In genomic region chr1:146495386-146495785, GRCm38 (mm10) we compare ENCODE assay signal across 7 mouse cellular contexts. TPM values are rescaled to one million over a fixed set of nuclear protein-coding genes. Genes with fewer than 3 reads are reported as not detected.
DNase-seq lines count a peak whose midpoint lies in the region; ATAC-seq lines count a peak whose summit lies in the region.

No protein-coding gene starts in this region.

- WGBS in neural tube, embryonic 11.5 days = 5% methylated on average over 3 of the region's 3 CpGs
- 7% methylated on average over 3 of the region's 3 CpGs for WGBS in forebrain, embryonic 11.5 days
- 5% methylated on average over 3 of the region's 3 CpGs for WGBS in limb, embryonic 13.5 days

- H3K36me3 ChIP-seq in neural tube, embryonic 11.5 days (ENCODE audit: control insufficient read depth, insufficient read depth, low read length) = no peaks in the 10 kb centered on the region
- no peaks in the 10 kb centered on the region for H3K36me3 ChIP-seq in forebrain, embryonic 11.5 days (ENCODE audit: control insufficient read depth, insufficient read depth, low read length)
- no peaks in the 10 kb centered on the region for H3K36me3 ChIP-seq in limb, embryonic 13.5 days

- no peak overlapping the region for H3K9ac ChIP-seq in neural tube, embryonic 11.5 days (ENCODE audit: low read length)
- H3K9ac ChIP-seq in forebrain, embryonic 11.5 days (ENCODE audit: low read length) = peak overlapping the region; percentile 53
- H3K9ac ChIP-seq in limb, embryonic 13.5 days = no peak overlapping the region

- ATAC-seq in neural tube, embryonic 11.5 days (ENCODE audit: insufficient read depth, low FRiP score, low TSS enrichment) = no peak
- ATAC-seq in forebrain, embryonic 11.5 days (replicated peaks; ENCODE audit: low FRiP score) = no peak
- ATAC-seq in limb, embryonic 13.5 days (ENCODE audit: low FRiP score, low read depth) = no peak

- no peaks in the 10 kb centered on the region for H3K9me3 ChIP-seq in neural tube, embryonic 11.5 days (ENCODE audit: control insufficient read depth, low read length)
- H3K9me3 ChIP-seq in forebrain, embryonic 11.5 days (ENCODE audit: control insufficient read depth, low read length) = no peaks in the 10 kb centered on the region
- H3K9me3 ChIP-seq in limb, embryonic 13.5 days = no peaks in the 10 kb centered on the region

- DNase-seq in neural tube, embryonic 11.5 days (ENCODE audit: low spot score) = no peak
- no peak for DNase-seq in neural tube, embryonic 10.5 days (ENCODE audit: extremely low spot score, low spot score)
- DNase-seq in forebrain, embryonic 11.5 days (ENCODE audit: low spot score) = no peak
- DNase-seq in telencephalon, adult 2 months (ENCODE audit: low read depth, low spot score) = peak; percentile 67
- DNase-seq in urinary bladder, adult 2 months (ENCODE audit: low spot score) = no peak
- no peak for DNase-seq in kidney, postnatal 36 days

- H3K4me1 ChIP-seq in neural tube, embryonic 11.5 days (ENCODE audit: control insufficient read depth, insufficient read depth, low read length) = no peaks in the 10 kb centered on the region
- no peaks in the 10 kb centered on the region for H3K4me1 ChIP-seq in forebrain, embryonic 11.5 days (replicated peaks; ENCODE audit: control insufficient read depth, insufficient read depth, low read length)
- H3K4me1 ChIP-seq in limb, embryonic 13.5 days = no peaks in the 10 kb centered on the region; the same call in 1 of the 2 replicates

- H3K4me3 ChIP-seq in neural tube, embryonic 11.5 days (ENCODE audit: low read depth, low read length) = no peak overlapping the region
- peak overlapping the region; percentile 33 for H3K4me3 ChIP-seq in forebrain, embryonic 11.5 days (ENCODE audit: low read depth, low read length)
- peak overlapping the region; percentile 29 for H3K4me3 ChIP-seq in limb, embryonic 13.5 days

- H3K4me2 ChIP-seq in neural tube, embryonic 11.5 days (ENCODE audit: low read depth) = peak overlapping the region; percentile 55
- peak overlapping the region; percentile 63 for H3K4me2 ChIP-seq in forebrain, embryonic 11.5 days (ENCODE audit: low read depth, low read length, severe bottlenecking)
- H3K4me2 ChIP-seq in limb, embryonic 13.5 days (replicated peaks) = peak overlapping the region; percentile 59

- H3K27ac ChIP-seq in neural tube, embryonic 11.5 days (ENCODE audit: low read depth, low read length) = no peak overlapping the region
- no peak overlapping the region for H3K27ac ChIP-seq in forebrain, embryonic 11.5 days (ENCODE audit: low read depth, low read length)
- no peak overlapping the region for H3K27ac ChIP-seq in limb, embryonic 13.5 days

- H3K27me3 ChIP-seq in neural tube, embryonic 11.5 days (ENCODE audit: control insufficient read depth, insufficient read depth, low read length) = peaks cover 20% of the 10 kb centered on the region
- peaks cover 10% of the 10 kb centered on the region; the same call in 1 of the 2 replicates for H3K27me3 ChIP-seq in forebrain, embryonic 11.5 days (ENCODE audit: control insufficient read depth, insufficient read depth, low read length)
- peaks cover 58% of the 10 kb centered on the region for H3K27me3 ChIP-seq in limb, embryonic 13.5 days

RNA-seq across cellular contexts. Expression of gene Brinp3, which starts 0.8 kb away (rescaled TPM):
- polyA plus RNA-seq in neural tube, embryonic 11.5 days (2014; fragmentation: Nextera tagmentation; extraction: Ambion mirVana) = 1.4 and 1.6 TPM in 2 replicates
- 2.1 and 2.8 TPM in 2 replicates for polyA plus RNA-seq in forebrain, embryonic 11.5 days (2014; fragmentation: Nextera tagmentation; extraction: Ambion mirVana)
- polyA plus RNA-seq in limb, embryonic 13.5 days (2015; fragmentation: Nextera tagmentation; extraction: Ambion mirVana) = 1.8 and 1.9 TPM in 2 replicates
- polyA plus RNA-seq in urinary bladder, adult 2 months (2012; rRNA removed) = 1.0 and 1.2 TPM in 2 replicates
